22 mouse cellular contexts compared by ENCODE assay signal in genomic region chr3:141782553-141782952, GRCm38 (mm10).
A peak's percentile ranks its signal among the peaks of the same experiment; 100 is the strongest.
DNase-seq lines count a peak whose midpoint lies in the region; ATAC-seq and TF ChIP-seq lines count a peak whose summit lies in the region.
"Had no signal": no experiment of that assay in that cellular context is flagged by ENCODE, and none has a peak within 500 bp of the region (broad histone marks: within the 10 kb centered on the region; RNA-seq: fewer than 3 reads in every experiment).

No protein-coding gene starts in this region.

- intact Hi-C loops in heart, postnatal 36 days (cut with DNase I): no loop called here

- WGBS in kidney, adult 2 months: 30% methylated on average over 4 of the region's 4 CpGs
- 81% methylated on average over 4 of the region's 4 CpGs for WGBS in forebrain, embryonic 13.5 days

- peak; percentile 24 for DNase-seq in cerebellum, adult 9-10 months
- no peak for DNase-seq in cerebellum, postnatal 36 days
- peak; percentile 30 for DNase-seq in kidney, adult 2 months
- DNase-seq in kidney, postnatal 10 days: no peak
- peak; percentile 18 for DNase-seq in kidney, adult 9 months
- peak; percentile 7 for DNase-seq in kidney, postnatal 14 days
- no peak for DNase-seq in heart, postnatal 36 days
- DNase-seq: adrenal gland, adult 2 months; adrenal gland, postnatal 25 days; gastrocnemius, postnatal 36 days; heart, adult 11 months; heart, postnatal 4 days had no signal

- no peak overlapping the region for H3K4me2 ChIP-seq in forebrain, embryonic 13.5 days
- H3K4me2 ChIP-seq: embryonic facial prominence, embryonic 15.5 days; forebrain, embryonic 15.5 days; heart, embryonic 13.5 days; hindbrain, embryonic 12.5 days had no signal

- H3K27me3 ChIP-seq in kidney, adult 2 months (replicated peaks; ENCODE audit: control insufficient read depth, insufficient read depth, low read length): no peaks in the 10 kb centered on the region
- H3K27me3 ChIP-seq in forebrain, embryonic 13.5 days: no peaks in the 10 kb centered on the region
- H3K27me3 ChIP-seq: CH12.LX; embryonic facial prominence, embryonic 15.5 days; forebrain, embryonic 15.5 days; heart, embryonic 13.5 days; hindbrain, embryonic 12.5 days had no signal

- no peaks in the 10 kb centered on the region for H3K9me3 ChIP-seq in forebrain, embryonic 13.5 days (replicated peaks)
- H3K9me3 ChIP-seq: embryonic facial prominence, embryonic 15.5 days; forebrain, embryonic 10.5 days; forebrain, embryonic 15.5 days; heart, embryonic 13.5 days; hindbrain, embryonic 12.5 days had no signal

- peaks cover 5% of the 10 kb centered on the region; the same call in 1 of the 2 replicates for H3K4me1 ChIP-seq in kidney, adult 2 months (ENCODE audit: control insufficient read depth, insufficient read depth, low read length)
- H3K4me1 ChIP-seq in forebrain, embryonic 13.5 days: peaks cover 9% of the 10 kb centered on the region; the same call in 1 of the 2 replicates
- H3K4me1 ChIP-seq: forebrain, embryonic 10.5 days; heart, embryonic 13.5 days had no signal

- H3K9ac ChIP-seq in forebrain, embryonic 13.5 days: no peak overlapping the region
- H3K9ac ChIP-seq: embryonic facial prominence, embryonic 15.5 days; forebrain, embryonic 15.5 days; heart, embryonic 13.5 days; hindbrain, embryonic 12.5 days had no signal

- H3K4me3 ChIP-seq in kidney, adult 2 months (ENCODE audit: insufficient read depth, low read depth, low read length): no peak overlapping the region
- H3K4me3 ChIP-seq in forebrain, embryonic 13.5 days: no peak overlapping the region
- H3K4me3 ChIP-seq: embryonic facial prominence, embryonic 15.5 days; erythroblast, embryonic 14.5 days; forebrain, embryonic 10.5 days; forebrain, embryonic 15.5 days; heart, embryonic 13.5 days; hindbrain, embryonic 12.5 days had no signal

- no peak overlapping the region for H3K27ac ChIP-seq in kidney, adult 2 months (ENCODE audit: insufficient read depth, low read depth, low read length)
- H3K27ac ChIP-seq in forebrain, embryonic 13.5 days: no peak overlapping the region
- H3K27ac ChIP-seq: embryonic facial prominence, embryonic 15.5 days; forebrain, embryonic 10.5 days; forebrain, embryonic 15.5 days; heart, embryonic 13.5 days; hindbrain, embryonic 12.5 days had no signal

- no peak for TF ChIP-seq POLR2A in kidney, adult 2 months (IDR thresholded peaks at IDR 0.05; ENCODE audit: low read depth, low read length)

- no peak for ATAC-seq in forebrain, embryonic 13.5 days
- ATAC-seq: forebrain, embryonic 15.5 days; hindbrain, embryonic 16.5 days; inflammation-experienced regulatory T-cells, adult 6 months had no signal

- no peak for TF ChIP-seq CTCF in kidney, adult 2 months (conservative IDR thresholded peaks at IDR 0.05; ENCODE audit: insufficient read depth, insufficient read length, low read depth, low read length)

- H3K36me3 ChIP-seq in kidney, adult 2 months (ENCODE audit: control insufficient read depth, insufficient read depth, low read length): no peaks in the 10 kb centered on the region
- no peaks in the 10 kb centered on the region for H3K36me3 ChIP-seq in forebrain, embryonic 13.5 days (ENCODE audit: poor library complexity, severe bottlenecking)
- H3K36me3 ChIP-seq: embryonic facial prominence, embryonic 15.5 days; forebrain, embryonic 10.5 days; forebrain, embryonic 15.5 days; heart, embryonic 13.5 days; hindbrain, embryonic 12.5 days had no signal

Comparison
In these comparisons a context has a peak if more than half of its experiments do, and no peak if none do; other contexts are left out.
1. DNase-seq: peak in cerebellum, adult 9-10 months (single experiment), kidney, adult 2 months (single experiment), kidney, adult 9 months (single experiment) and kidney, postnatal 14 days (single experiment); none in cerebellum, postnatal 36 days (0 of 2), kidney, postnatal 10 days (single experiment) and heart, postnatal 36 days (0 of 2).